Mouse (Mus musculus) liver, embryonic 13.5 days (tissue): ENCODE data around the gene Nmnat1. TPM values are rescaled to one million over a fixed set of nuclear protein-coding genes. Genes with fewer than 3 reads are reported as not detected.
A peak's percentile ranks its signal among the peaks of the same experiment; 100 is the strongest.

ENCODE experiments used
- ATAC-seq: fragments of 200-750 bp; cut with Nextera tagmentation; 2 replicates; pipeline ENCODE4 v1.8.0; 2017; ENCODE audit warnings: low read depth, mild to moderate bottlenecking, moderate number of reproducible peaks, moderate library complexity
- DNase-seq: peaks from one replicate; pipeline ENCODE4 v3.0.0; 2022
- H3K27ac ChIP-seq: fragments of 300-500 bp; sonication (generic); 2 replicates; pipeline ENCODE4 v1.5.1; 2015; ENCODE audit warnings: moderate library complexity, mild to moderate bottlenecking, inconsistent platforms
- H3K27me3 ChIP-seq: fragments of 300-500 bp; sonication (generic); 2 replicates; pipeline ENCODE4 v1.6.1; 2015; ENCODE audit warnings: mild to moderate bottlenecking, inconsistent platforms
- H3K36me3 ChIP-seq: fragments of 300-500 bp; sonication (generic); 2 replicates; pipeline ENCODE4 v1.6.1; 2015; ENCODE audit warnings: mild to moderate bottlenecking, inconsistent platforms
- H3K4me1 ChIP-seq: fragments of 300-500 bp; sonication (generic); replicated peaks from 2 replicates; pipeline ENCODE4 v1.6.1; 2015; ENCODE audit warnings: inconsistent platforms
- H3K4me2 ChIP-seq: fragments of 300-500 bp; sonication (generic); 2 replicates; pipeline ENCODE4 v1.6.1; 2015; ENCODE audit warnings: inconsistent platforms, mild to moderate bottlenecking, moderate library complexity
- H3K4me3 ChIP-seq: fragments of 300-500 bp; sonication (generic); replicated peaks from 2 replicates; pipeline ENCODE4 v1.5.1; 2015; ENCODE audit warnings: mild to moderate bottlenecking, inconsistent platforms
- H3K9ac ChIP-seq: fragments of 300-500 bp; sonication (generic); 2 replicates; pipeline ENCODE4 v1.6.1; 2015; ENCODE audit warnings: mild to moderate bottlenecking, inconsistent platforms
- H3K9me3 ChIP-seq: fragments of 300-500 bp; sonication (generic); replicated peaks from 2 replicates; pipeline ENCODE4 v1.6.1; 2016; ENCODE audit warnings: inconsistent platforms
- WGBS: fragments of 180-500 bp; shearing (Covaris S2); methylation state at CpG from one replicate; pipeline ENCODE4 v1.1.7; 2015; ENCODE audit not compliant: insufficient replicate concordance; 5-methylcytosine and 5-hydroxymethylcytosine counted together
- polyA plus RNA-seq: library from polyadenylated mRNA; unstranded; fragments of >200 nt; fragmentation: Nextera tagmentation; extraction: Ambion mirVana; gene quantifications from 2 replicates; pipeline ENCODE4 v1.2.1, GENCODE M21; 2015

Gene Nmnat1
- polyA plus RNA-seq: 6.5 and 6.7 TPM in 2 replicates

- peak; percentile 98 for ATAC-seq
- under 1% methylated on average over 60 of the region's 60 CpGs for WGBS
Measured at GRCm38 (mm10) chr4:149485053-149485824, at the start of gene Nmnat1, which contains the start of gene Lzic. Gene Nmnat1 (minus strand): TSS chr4:149485202. Gene Lzic (plus strand): TSS chr4:149485229.

GRCm38 (mm10) chr4:149529691-149530090 lies 44.7 kb upstream of the Nmnat1 start:
- 53% methylated on average over 6 of the region's 6 CpGs for WGBS
- no peak overlapping the region for H3K9ac ChIP-seq
- 0 out of 2 replicates have a peak, but pooled peaks cover 2% of the 10 kb centered on the region for H3K4me1 ChIP-seq
- no peak overlapping the region for H3K4me2 ChIP-seq
- H3K9me3 ChIP-seq: no peaks in the 10 kb centered on the region
- H3K36me3 ChIP-seq: no peaks in the 10 kb centered on the region
- no peaks in the 10 kb centered on the region for H3K27me3 ChIP-seq
- no peak overlapping the region for H3K27ac ChIP-seq
- no peak overlapping the region for H3K4me3 ChIP-seq
- no peak for ATAC-seq
- DNase-seq: no peak

More at GRCm38 (mm10) chr4:149485053-149485824, at the start of gene Nmnat1, which contains the start of gene Lzic:
- Histone ChIP-seq H3K9ac (peak within 1 kb of the TSS; percentile 85), H3K4me2 (peak within 1 kb of the TSS; percentile 84), H3K4me1 (peaks cover 17% of the 10 kb centered on the region), H3K27me3 (no peaks in the 10 kb centered on the region), H3K36me3 (peaks cover 37% of the 10 kb centered on the region), H3K9me3 (no peaks in the 10 kb centered on the region), H3K4me3 (peak within 1 kb of the TSS; percentile 80), H3K27ac (peak within 1 kb of the TSS; percentile 49)
- DNase-seq: peak; percentile 90

- Histone ChIP-seq H3K4me1 (0 out of 2 replicates have a peak, but pooled peaks cover 2% of the 10 kb centered on the region), H3K9ac (no peak overlapping the region), H3K27ac (no peak overlapping the region), H3K27me3 (no peaks in the 10 kb centered on the region), H3K4me3 (no peak overlapping the region), H3K4me2 (no peak overlapping the region), H3K9me3 (no peaks in the 10 kb centered on the region), H3K36me3 (no peaks in the 10 kb centered on the region)
- no peak for DNase-seq
- 62% methylated on average over 15 of the region's 15 CpGs for WGBS
- ATAC-seq: no peak
Measured at GRCm38 (mm10) chr4:149527621-149528354, 42.8 kb upstream of the Nmnat1 start.

DNA sequence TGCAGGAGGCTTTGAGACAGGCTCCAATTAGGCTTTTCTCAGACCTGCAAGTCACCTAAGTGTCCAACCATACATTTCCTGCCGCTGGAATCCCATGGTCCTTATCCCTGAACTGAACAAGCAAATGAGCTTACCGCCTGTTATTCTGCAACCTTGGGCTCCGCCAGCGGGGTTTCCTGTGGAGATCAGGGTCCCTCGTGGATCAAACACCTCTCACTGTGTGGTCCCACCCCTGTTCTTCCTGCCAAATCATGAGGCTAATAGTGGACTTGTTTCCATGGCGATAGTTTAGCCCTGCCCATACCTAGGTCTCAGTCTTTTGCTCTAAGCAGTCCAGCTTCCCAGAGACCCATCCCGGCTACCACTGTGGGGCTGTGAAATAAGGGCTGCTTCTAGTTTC lies 41.3 kb upstream of the Nmnat1 start:
- no peaks in the 10 kb centered on the region for H3K36me3 ChIP-seq
- H3K9ac ChIP-seq: no peak overlapping the region
- H3K27ac ChIP-seq: no peak overlapping the region
- 0 out of 2 replicates have a peak, but pooled peaks cover 2% of the 10 kb centered on the region for H3K4me1 ChIP-seq
- H3K4me2 ChIP-seq: no peak overlapping the region
- H3K27me3 ChIP-seq: no peaks in the 10 kb centered on the region
- no peaks in the 10 kb centered on the region for H3K9me3 ChIP-seq
- WGBS: 57% methylated on average over 7 of the region's 7 CpGs
- ATAC-seq (no peak), DNase-seq (no peak)
- H3K4me3 ChIP-seq: no peak overlapping the region

- ATAC-seq (no peak), DNase-seq (no peak)
- Histone ChIP-seq H3K4me3 (no peak overlapping the region), H3K4me2 (no peak overlapping the region), H3K9me3 (no peaks in the 10 kb centered on the region), H3K9ac (no peak overlapping the region), H3K4me1 (0 out of 2 replicates have a peak, but pooled peaks cover 2% of the 10 kb centered on the region), H3K27ac (no peak overlapping the region), H3K27me3 (no peaks in the 10 kb centered on the region), H3K36me3 (no peaks in the 10 kb centered on the region)
- WGBS: 67% methylated on average over 6 of the region's 6 CpGs
Measured at GRCm38 (mm10) chr4:149525811-149526210, 40.8 kb upstream of the Nmnat1 start.

- Histone ChIP-seq H3K27me3 (0 out of 2 replicates have a peak, but pooled peaks cover 4% of the 10 kb centered on the region), H3K4me3 (no peak overlapping the region), H3K36me3 (no peaks in the 10 kb centered on the region), H3K27ac (no peak overlapping the region), H3K9ac (no peak overlapping the region; the same call in 1 of the 2 replicates), H3K4me1 (0 out of 2 replicates have a peak, but pooled peaks cover 2% of the 10 kb centered on the region), H3K9me3 (no peaks in the 10 kb centered on the region), H3K4me2 (no peak overlapping the region)
- ATAC-seq (no peak), DNase-seq (no peak)
- WGBS: 71% methylated on average over 4 of the region's 4 CpGs
Measured at GRCm38 (mm10) chr4:149525170-149525569, 40.2 kb upstream of the Nmnat1 start.

DNA sequence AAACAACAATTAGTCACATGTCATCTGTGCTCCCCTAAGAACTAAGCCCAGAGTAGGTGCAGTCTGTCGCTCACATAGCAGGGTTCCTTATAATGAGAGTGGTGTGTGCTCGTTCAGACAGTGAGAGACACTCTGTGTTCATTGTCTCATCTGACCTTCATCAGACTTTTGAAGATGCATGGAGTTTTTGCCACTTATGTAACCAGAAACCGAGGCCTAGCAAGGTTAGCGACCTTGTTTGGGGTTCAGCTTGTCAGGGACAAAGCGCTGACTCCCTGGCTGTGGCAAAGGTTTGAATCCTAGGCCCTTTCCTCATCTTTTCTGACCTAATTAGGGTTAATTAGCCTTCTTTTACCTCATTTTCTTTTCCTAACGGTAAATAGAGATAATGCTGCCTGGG lies 39.0 kb upstream of the Nmnat1 start:
- Histone ChIP-seq H3K27ac (no peak overlapping the region), H3K36me3 (no peaks in the 10 kb centered on the region), H3K9me3 (no peaks in the 10 kb centered on the region), H3K4me3 (no peak overlapping the region), H3K4me1 (peaks cover 3% of the 10 kb centered on the region), H3K9ac (no peak overlapping the region), H3K4me2 (no peak overlapping the region), H3K27me3 (peaks cover 13% of the 10 kb centered on the region)
- ATAC-seq (no peak), DNase-seq (no peak)
- 76% methylated on average over 6 of the region's 6 CpGs for WGBS

GRCm38 (mm10) chr4:149521258-149521657 lies 36.3 kb upstream of the Nmnat1 start:
- Histone ChIP-seq H3K9ac (no peak overlapping the region), H3K4me3 (no peak overlapping the region), H3K9me3 (no peaks in the 10 kb centered on the region), H3K36me3 (no peaks in the 10 kb centered on the region), H3K27ac (no peak overlapping the region), H3K27me3 (peaks cover 20% of the 10 kb centered on the region), H3K4me1 (peaks cover 15% of the 10 kb centered on the region), H3K4me2 (no peak overlapping the region)
- ATAC-seq (no peak), DNase-seq (no peak)
- 66% methylated on average over 10 of the region's 10 CpGs for WGBS

- H3K4me2 ChIP-seq: peak overlapping the region; percentile 97
- DNase-seq (no peak), ATAC-seq (no peak)
- H3K27ac ChIP-seq: no peak overlapping the region; the same call in 1 of the 2 replicates
- H3K36me3 ChIP-seq: no peaks in the 10 kb centered on the region
- no peaks in the 10 kb centered on the region for H3K9me3 ChIP-seq
- peaks cover 15% of the 10 kb centered on the region for H3K4me1 ChIP-seq
- peak overlapping the region; percentile 73 for H3K4me3 ChIP-seq
- peak overlapping the region; percentile 83 for H3K9ac ChIP-seq
- 14% methylated on average over 23 of the region's 52 CpGs for WGBS
- peaks cover 20% of the 10 kb centered on the region for H3K27me3 ChIP-seq
Measured at GRCm38 (mm10) chr4:149518351-149519220, 33.6 kb upstream of the Nmnat1 start.

GRCm38 (mm10) chr4:149517868-149518340 lies 32.9 kb upstream of the Nmnat1 start, which contains the start of gene Ctnnbip1:
Gene Ctnnbip1 (plus strand): TSS chr4:149518236.
- Histone ChIP-seq H3K4me1 (peaks cover 15% of the 10 kb centered on the region), H3K9me3 (no peaks in the 10 kb centered on the region), H3K4me2 (peak within 1 kb of the TSS; percentile 97), H3K27ac (no peak within 1 kb of the TSS; the same call in 1 of the 2 replicates), H3K27me3 (peaks cover 20% of the 10 kb centered on the region), H3K4me3 (peak within 1 kb of the TSS; percentile 73), H3K9ac (peak within 1 kb of the TSS; percentile 83), H3K36me3 (no peaks in the 10 kb centered on the region)
- WGBS: 1% methylated on average over 38 of the region's 46 CpGs
- ATAC-seq (peak; percentile 97), DNase-seq (peak; percentile 95)
